Mouse (Mus musculus) naive thymus-derived CD4-positive, alpha-beta T cell, adult 5 months (primary cell): ENCODE data around the gene Slx1b. TPM values are rescaled to one million over a fixed set of nuclear protein-coding genes. Genes with fewer than 3 reads are reported as not detected.

ENCODE experiments used
- polyA plus RNA-seq: library from polyadenylated mRNA; unstranded; fragments of 100-300 nt; shearing (Covaris generic); gene quantifications from one replicate; pipeline ENCODE4 v1.2.1, GENCODE M21; 2017

Gene Slx1b
- polyA plus RNA-seq: 3.5 TPM

DNA sequence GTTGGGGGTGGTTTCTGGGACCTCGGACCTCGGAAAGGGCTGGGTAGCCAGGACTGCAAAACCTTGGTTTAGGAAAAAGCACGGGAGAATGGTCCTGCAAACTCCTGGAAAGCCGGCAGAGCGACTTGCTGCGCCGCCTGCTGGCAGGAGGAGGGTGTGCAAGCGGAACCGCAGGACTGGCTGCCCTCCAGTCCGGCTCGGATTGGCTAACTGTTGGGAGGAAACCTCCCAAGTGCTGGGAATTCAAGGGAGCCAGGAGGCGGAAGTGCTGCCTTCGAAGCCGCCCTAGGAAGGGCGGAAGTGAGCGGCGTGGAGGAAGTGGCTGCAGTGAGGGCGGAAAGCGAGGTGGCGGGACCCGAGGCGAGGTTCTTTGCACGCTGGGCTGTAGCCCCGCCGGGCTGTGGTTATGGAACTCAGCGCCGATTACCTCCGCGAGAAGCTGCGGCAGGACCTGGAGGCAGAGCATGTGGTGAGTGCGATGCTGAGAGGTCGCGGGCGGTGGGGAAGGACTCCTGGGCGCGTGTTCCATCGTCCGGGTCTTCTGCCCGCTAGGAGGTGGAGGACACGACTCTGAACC lies at the start of gene Slx1b:
Slx1b (minus strand) TSS at position 154 of the 577 bp plus-strand sequence.

DNA sequence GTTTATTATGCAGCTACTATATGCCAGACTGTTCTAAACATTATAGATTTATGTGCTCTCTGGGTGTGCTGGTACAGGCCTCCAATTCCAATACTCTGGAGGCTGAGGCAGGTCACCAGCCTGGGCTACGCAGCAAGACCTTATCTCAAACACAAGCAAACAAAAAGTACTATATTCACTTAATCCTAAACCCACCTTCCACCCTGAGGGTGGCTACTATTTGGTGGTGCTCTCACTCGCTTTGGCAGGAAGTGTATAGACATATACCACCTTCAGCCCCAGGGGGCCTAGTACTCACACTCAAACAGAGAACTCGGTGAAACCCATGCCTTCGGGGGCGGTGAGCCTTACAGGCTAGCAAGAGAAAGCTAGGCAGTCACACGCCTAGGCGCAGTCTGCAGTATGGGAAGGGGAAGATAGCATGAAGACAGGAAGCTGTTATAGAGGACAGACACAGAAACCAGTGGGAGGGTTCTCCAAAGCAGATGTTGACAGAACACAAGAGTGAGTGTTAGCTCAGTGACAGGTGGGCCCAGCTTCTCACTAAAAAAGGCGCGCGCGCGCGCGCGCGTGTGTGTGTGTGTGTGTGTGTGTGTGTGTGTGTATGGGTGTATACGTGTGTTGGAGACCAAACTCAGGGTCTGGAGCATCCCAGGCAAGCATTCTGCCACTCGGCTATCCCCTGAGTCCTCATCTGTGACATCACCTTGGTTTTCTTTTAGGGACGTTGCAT lies 12.0 kb upstream of the Slx1b start, which contains the start of gene Coro1a:
Coro1a (minus strand) TSS at position 346 of the 733 bp plus-strand sequence.

DNA sequence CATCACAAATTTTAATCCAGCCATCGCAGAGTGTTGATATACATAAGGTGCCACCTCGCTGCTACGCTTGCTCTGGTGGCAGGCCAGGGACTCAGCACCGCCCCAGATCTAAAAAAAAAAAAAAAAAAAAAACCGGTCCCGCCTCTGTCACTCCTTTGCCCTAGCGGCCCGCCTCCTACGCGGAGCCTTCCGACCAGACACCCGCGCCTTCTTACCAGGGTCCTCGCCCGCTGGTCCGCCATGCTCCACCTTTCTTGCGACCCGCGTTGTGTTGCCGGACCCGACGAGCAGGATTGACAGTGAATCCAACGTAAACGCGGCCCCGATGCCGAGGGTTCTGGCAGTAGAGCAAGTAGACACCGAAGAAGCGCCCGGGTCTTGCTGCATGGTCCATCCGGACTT lies 373 bp downstream of the Slx1b start, which contains the start of gene Bola2:
Bola2 (plus strand) TSS at position 192 of the 402 bp plus-strand sequence.

DNA sequence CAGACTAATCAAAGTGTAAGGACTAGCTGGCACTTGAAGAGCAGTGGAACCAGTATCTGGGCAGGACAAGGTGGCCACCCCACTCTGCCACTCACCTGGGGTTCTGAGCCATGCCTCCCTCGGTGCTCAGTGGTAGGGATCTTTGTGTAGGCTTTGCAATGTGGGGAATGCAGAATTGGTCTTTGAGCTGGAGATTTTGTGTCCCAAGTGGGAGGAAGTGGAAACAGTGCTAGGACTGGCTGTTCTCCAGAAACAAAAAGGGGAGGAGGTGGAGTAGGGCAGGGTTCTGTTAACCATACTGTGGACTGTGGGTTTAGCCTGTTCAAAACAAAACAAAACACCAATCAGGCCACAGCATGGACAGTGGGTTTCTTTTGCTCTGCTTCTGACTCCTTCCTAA lies 19.4 kb downstream of the Slx1b start, which contains the start of gene Sult1a1:
Sult1a1 (minus strand) TSS at position 226 of the 400 bp plus-strand sequence.

DNA sequence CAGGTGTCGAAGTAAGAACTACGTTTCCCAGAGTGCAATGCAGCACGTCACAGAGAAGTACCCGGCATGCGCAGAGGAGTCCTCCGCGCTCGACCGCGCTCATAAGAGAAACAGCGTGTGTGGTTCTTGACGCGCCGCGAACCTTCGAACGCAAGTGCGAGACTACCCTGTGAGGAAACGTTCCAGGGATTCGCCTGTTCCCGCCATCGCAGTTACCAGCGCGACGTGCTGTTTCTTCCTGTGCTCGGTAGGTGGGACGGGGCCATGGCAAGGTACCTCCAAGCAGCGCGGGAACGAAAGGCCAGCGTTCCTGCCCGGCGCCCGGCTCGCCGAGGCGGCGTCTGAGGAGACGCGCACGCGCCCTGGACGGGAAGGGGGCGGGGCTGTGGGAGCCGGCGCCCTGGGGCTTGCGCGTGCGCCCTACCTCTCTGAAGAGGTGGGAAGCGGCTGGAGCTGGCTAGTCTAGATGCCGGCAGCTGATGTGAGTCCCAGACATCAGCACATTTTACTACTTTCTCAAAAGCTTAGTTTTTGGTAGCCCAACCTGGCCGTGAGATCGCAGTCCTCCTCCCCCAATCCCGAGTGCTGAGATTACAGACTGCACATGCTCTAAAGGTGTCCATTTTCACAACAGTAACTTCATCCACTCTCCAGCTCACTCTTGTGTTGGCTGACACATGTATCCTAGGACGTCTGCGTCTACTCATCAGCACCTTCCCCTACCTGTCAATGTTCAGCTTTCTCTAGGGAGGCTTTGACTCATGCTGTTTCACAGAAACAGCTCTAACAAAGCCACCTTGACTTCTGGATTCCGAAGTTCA lies 46.1 kb downstream of the Slx1b start, which contains the start of gene Sgf29:
Sgf29 (plus strand) TSS at position 79 of the 821 bp plus-strand sequence.

Other genes starting within 250 kb of the Slx1b start
- 0.47 TPM for gene Atp2a1, start 232.7 kb downstream of the Slx1b start, polyA plus RNA-seq
- 28.4 TPM for gene Sh2b1, start 220.4 kb downstream of the Slx1b start, polyA plus RNA-seq
- 50.0 TPM for gene Tufm, start 208.4 kb downstream of the Slx1b start, polyA plus RNA-seq
- 109 TPM for gene Atxn2l, start 192.3 kb downstream of the Slx1b start, polyA plus RNA-seq
- gene Eif3c, start 129.4 kb downstream of the Slx1b start, polyA plus RNA-seq: 166 TPM
- gene Apobr, start 110.8 kb downstream of the Slx1b start, polyA plus RNA-seq: 1.1 TPM
- 54.1 TPM for gene Cln3, start 110.0 kb downstream of the Slx1b start, polyA plus RNA-seq
- not detected for gene Il27, start 100.8 kb downstream of the Slx1b start, polyA plus RNA-seq
- not detected for gene Nupr1, start 64.9 kb downstream of the Slx1b start, polyA plus RNA-seq
- 89.1 TPM for gene Sgf29, start 46.5 kb downstream of the Slx1b start, polyA plus RNA-seq
- gene Sult1a1, start 19.4 kb downstream of the Slx1b start, polyA plus RNA-seq: 0.36 TPM
- 80.9 TPM for gene Bola2, start 383 bp downstream of the Slx1b start, polyA plus RNA-seq
- gene Coro1a, start 12.0 kb upstream of the Slx1b start, polyA plus RNA-seq: 2,123 TPM
- 20.2 TPM for gene Mapk3, start 63.8 kb upstream of the Slx1b start, polyA plus RNA-seq
- 0.81 TPM for gene Gdpd3, start 70.5 kb upstream of the Slx1b start, polyA plus RNA-seq
- gene Ypel3, start 81.2 kb upstream of the Slx1b start, polyA plus RNA-seq: 416 TPM
- 5.2 TPM for gene Tbx6, start 85.7 kb upstream of the Slx1b start, polyA plus RNA-seq
- 341 TPM for gene Ppp4c, start 96.7 kb upstream of the Slx1b start, polyA plus RNA-seq
- gene Fam57b, start 101.9 kb upstream of the Slx1b start, polyA plus RNA-seq: not detected
- not detected for gene 4930451I11Rik, start 135.9 kb upstream of the Slx1b start, polyA plus RNA-seq
- gene Doc2a, start 151.6 kb upstream of the Slx1b start, polyA plus RNA-seq: not detected
- gene Hirip3, start 166.2 kb upstream of the Slx1b start, polyA plus RNA-seq: 10.0 TPM
- gene Ino80e, start 166.6 kb upstream of the Slx1b start, polyA plus RNA-seq: 49.0 TPM
- gene Taok2, start 188.9 kb upstream of the Slx1b start, polyA plus RNA-seq: 44.2 TPM
- gene Tmem219, start 227.1 kb upstream of the Slx1b start, polyA plus RNA-seq: 32.2 TPM
- gene Kctd13, start 233.1 kb upstream of the Slx1b start, polyA plus RNA-seq: 37.5 TPM